Mouse (Mus musculus) macrophage (primary cell): ENCODE data around the gene Stxbp1. TPM values are rescaled to one million over a fixed set of nuclear protein-coding genes. Genes with fewer than 3 reads are reported as not detected.

ENCODE experiments used
- H3K27ac ChIP-seq: fragments of 350-480 bp; formaldehyde crosslinking; 2 replicates; pipeline ENCODE4 v1.9.0; 2021
- H3K36me3 ChIP-seq: fragments of 350-480 bp; formaldehyde crosslinking; 2 replicates; pipeline ENCODE4 v1.9.0; 2021; ENCODE audit errors: inconsistent target
- H3K4me3 ChIP-seq: fragments of 350-480 bp; formaldehyde crosslinking; 2 replicates; pipeline ENCODE4 v1.9.0; 2021; ENCODE audit errors: inconsistent target
- H3K79me2 ChIP-seq: fragments of 350-480 bp; formaldehyde crosslinking; 2 replicates; pipeline ENCODE4 v1.9.0; 2021; ENCODE audit errors: inconsistent target
- WGBS: methylation state at CpG from one replicate; pipeline ENCODE4 v1.1.7; 2026; ENCODE audit warnings: inconsistent platforms; ENCODE audit not compliant: missing documents; 5-methylcytosine and 5-hydroxymethylcytosine counted together
- polyA plus RNA-seq: library from polyadenylated mRNA; stranded (reverse); fragments of 250-400 nt; gene quantifications from 3 replicates; pipeline ENCODE4 v1.2.4, GENCODE M21; 2018; ENCODE audit warnings: inconsistent platforms

Stxbp1 gene
- polyA plus RNA-seq, 1 experiment from 2014 or later, result 9.7 TPM

- Histone ChIP-seq H3K27ac (no peak overlapping the region), H3K36me3 (peaks cover 62% of the 10 kb centered on the region), H3K79me2 (no peaks in the 10 kb centered on the region), H3K4me3 (no peak overlapping the region)
- 80% methylated on average over 8 of the region's 10 CpGs for WGBS
Observed at GRCm38 (mm10) chr2:32752181-32752580, 94.9 kb downstream of the Stxbp1 start.

GRCm38 (mm10) chr2:32751665-32752033 is 95.4 kb downstream of the Stxbp1 start:
- H3K79me2 ChIP-seq, result no peaks in the 10 kb centered on the region
- WGBS, result 98% methylated on average over 7 of the region's 10 CpGs
- H3K27ac ChIP-seq, result no peak overlapping the region
- no peak overlapping the region for H3K4me3 ChIP-seq
- H3K36me3 ChIP-seq, result peaks cover 68% of the 10 kb centered on the region

GRCm38 (mm10) chr2:32750887-32751664 is 96.0 kb downstream of the Stxbp1 start:
- peaks cover 73% of the 10 kb centered on the region for H3K36me3 ChIP-seq
- H3K79me2 ChIP-seq, result no peaks in the 10 kb centered on the region
- H3K4me3 ChIP-seq, result no peak overlapping the region
- 94% methylated on average over 27 of the region's 31 CpGs for WGBS
- H3K27ac ChIP-seq, result no peak overlapping the region

- WGBS, result 65% methylated on average over 7 of the region's 7 CpGs
- H3K36me3 ChIP-seq, result peaks cover 82% of the 10 kb centered on the region
Observed at GRCm38 (mm10) chr2:32750199-32750598, 96.8 kb downstream of the Stxbp1 start.

GRCm38 (mm10) chr2:32749082-32749481 is 98.0 kb downstream of the Stxbp1 start:
- no peak overlapping the region for H3K27ac ChIP-seq
- WGBS, result 93% methylated on average over 14 of the region's 16 CpGs
- H3K36me3 ChIP-seq, result peaks cover 76% of the 10 kb centered on the region
- H3K79me2 ChIP-seq, result no peaks in the 10 kb centered on the region
- no peak overlapping the region for H3K4me3 ChIP-seq

More at GRCm38 (mm10) chr2:32750199-32750598, 96.8 kb downstream of the Stxbp1 start:
- Histone ChIP-seq H3K4me3 (no peak overlapping the region), H3K79me2 (no peaks in the 10 kb centered on the region), H3K27ac (no peak overlapping the region)

- Histone ChIP-seq H3K79me2 (peaks cover 18% of the 10 kb centered on the region; the same call in 1 of the 2 replicates), H3K4me3 (no peak overlapping the region), H3K27ac (no peak overlapping the region), H3K36me3 (peaks cover 42% of the 10 kb centered on the region)
- 42% methylated on average over 15 of the region's 15 CpGs for WGBS
Observed at GRCm38 (mm10) chr2:32744272-32744982, 102.6 kb downstream of the Stxbp1 start.

GRCm38 (mm10) chr2:32742173-32742531 is 104.9 kb downstream of the Stxbp1 start:
- H3K36me3 ChIP-seq, result peaks cover 20% of the 10 kb centered on the region
- H3K79me2 ChIP-seq, result peaks cover 21% of the 10 kb centered on the region; the same call in 1 of the 2 replicates
- no peak overlapping the region for H3K4me3 ChIP-seq
- WGBS, result 94% methylated on average over 17 of the region's 18 CpGs
- H3K27ac ChIP-seq, result no peak overlapping the region

GRCm38 (mm10) chr2:32741273-32742172 is 105.5 kb downstream of the Stxbp1 start:
- Histone ChIP-seq H3K27ac (no peak overlapping the region), H3K4me3 (no peak overlapping the region), H3K36me3 (peaks cover 14% of the 10 kb centered on the region; the same call in 1 of the 2 replicates), H3K79me2 (peaks cover 21% of the 10 kb centered on the region; the same call in 1 of the 2 replicates)
- WGBS, result 90% methylated on average over 49 of the region's 58 CpGs

GRCm38 (mm10) chr2:32740916-32741272 is 106.2 kb downstream of the Stxbp1 start, which contains the start of gene 6330409D20Rik:
Gene 6330409D20Rik (minus strand): TSS chr2:32741016.
- Histone ChIP-seq H3K36me3 (peaks cover 8% of the 10 kb centered on the region; the same call in 1 of the 2 replicates), H3K4me3 (no peak within 1 kb of the TSS)

GRCm38 (mm10) chr2:32739311-32739710 is 107.7 kb downstream of the Stxbp1 start:
- Histone ChIP-seq H3K79me2 (peaks cover 21% of the 10 kb centered on the region; the same call in 1 of the 2 replicates), H3K27ac (no peak overlapping the region), H3K36me3 (no peaks in the 10 kb centered on the region), H3K4me3 (no peak overlapping the region)
- WGBS, result 97% methylated on average over 4 of the region's 4 CpGs

More at GRCm38 (mm10) chr2:32740916-32741272, 106.2 kb downstream of the Stxbp1 start, which contains the start of gene 6330409D20Rik:
- Histone ChIP-seq H3K79me2 (peaks cover 21% of the 10 kb centered on the region; the same call in 1 of the 2 replicates), H3K27ac (no peak within 1 kb of the TSS)
- WGBS, result 91% methylated on average over 8 of the region's 11 CpGs

Other genes with a start within 250 kb of the Stxbp1 start
- 24.8 to 53.9 TPM (median 25.2 TPM) in 3 replicates for gene St6galnac6, start 247.5 kb downstream of the Stxbp1 start, polyA plus RNA-seq
- gene Ak1, start 225.5 kb downstream of the Stxbp1 start, polyA plus RNA-seq, result 3.0 to 4.2 TPM (median 3.3 TPM) in 3 replicates
- gene Eng, start 200.7 kb downstream of the Stxbp1 start, polyA plus RNA-seq, result 25.0 to 28.5 TPM (median 26.4 TPM) in 3 replicates
- gene Fpgs, start 143.1 kb downstream of the Stxbp1 start, polyA plus RNA-seq, result 2.8 to 10.3 TPM (median 3.5 TPM) in 3 replicates
- gene Cdk9, start 134.2 kb downstream of the Stxbp1 start, polyA plus RNA-seq, result 99.2 to 144 TPM (median 121 TPM) in 3 replicates
- gene Sh2d3c, start 126.2 kb downstream of the Stxbp1 start, polyA plus RNA-seq, result 9.3 to 12.5 TPM (median 9.9 TPM) in 3 replicates
- gene 6330409D20Rik, start 106.2 kb downstream of the Stxbp1 start, polyA plus RNA-seq, result not detected in 3 replicates
- 19.2 to 50.7 TPM (median 39.7 TPM) in 3 replicates for gene Tor2a, start 90.0 kb downstream of the Stxbp1 start, polyA plus RNA-seq
- not detected in 3 replicates for gene Ttc16, start 71.6 kb downstream of the Stxbp1 start, polyA plus RNA-seq
- gene Ptrh1, start 71.5 kb downstream of the Stxbp1 start, polyA plus RNA-seq, result 8.1 to 11.9 TPM (median 9.0 TPM) in 3 replicates
- not detected in 3 replicates for gene Cfap157, start 62.8 kb downstream of the Stxbp1 start, polyA plus RNA-seq
- 117 to 240 TPM (median 185 TPM) in 3 replicates for gene Fam129b, start 28.9 kb upstream of the Stxbp1 start, polyA plus RNA-seq
- gene Rpl12, start 114.3 kb upstream of the Stxbp1 start, polyA plus RNA-seq, result 494 to 663 TPM (median 662 TPM) in 3 replicates
- 12.2 to 17.5 TPM (median 12.3 TPM) in 3 replicates for gene Lrsam1, start 114.4 kb upstream of the Stxbp1 start, polyA plus RNA-seq
- gene Slc2a8, start 134.8 kb upstream of the Stxbp1 start, polyA plus RNA-seq, result 7.4 to 18.5 TPM (median 18.2 TPM) in 3 replicates